15 mouse cellular contexts compared by ENCODE assay signal in genomic region chr4:117813591-117814192, GRCm38 (mm10). TPM values are rescaled to one million over a fixed set of nuclear protein-coding genes. Genes with fewer than 3 reads are reported as not detected.
DNase-seq lines count a peak whose midpoint lies in the region; ATAC-seq and TF ChIP-seq lines count a peak whose summit lies in the region.
"Had no signal": no experiment of that assay in that cellular context is flagged by ENCODE, and none has a peak within 500 bp of the region (broad histone marks: within the 10 kb centered on the region; RNA-seq: fewer than 3 reads in every experiment).

No protein-coding gene starts in this region.

- no peaks in the 10 kb centered on the region for H3K9me3 ChIP-seq in forebrain, postnatal 0 days (ENCODE audit: low read length)
- no peaks in the 10 kb centered on the region for H3K9me3 ChIP-seq in forebrain, embryonic 12.5 days
- H3K9me3 ChIP-seq in limb, embryonic 10.5 days (replicated peaks) = no peaks in the 10 kb centered on the region
- peaks cover 10% of the 10 kb centered on the region; the same call in 1 of the 2 replicates for H3K9me3 ChIP-seq in kidney, embryonic 16.5 days (ENCODE audit: low read length)

- no peaks in the 10 kb centered on the region for H3K4me1 ChIP-seq in forebrain, postnatal 0 days (ENCODE audit: insufficient read depth)
- H3K4me1 ChIP-seq in forebrain, embryonic 12.5 days = peaks cover 4% of the 10 kb centered on the region; the same call in 1 of the 2 replicates
- peaks cover 13% of the 10 kb centered on the region for H3K4me1 ChIP-seq in limb, embryonic 10.5 days
- no peaks in the 10 kb centered on the region for H3K4me1 ChIP-seq in kidney, embryonic 16.5 days (ENCODE audit: insufficient read depth, low read length)

- H3K27me3 ChIP-seq in forebrain, postnatal 0 days (ENCODE audit: insufficient read depth, low read length) = no peaks in the 10 kb centered on the region
- no peaks in the 10 kb centered on the region for H3K27me3 ChIP-seq in forebrain, embryonic 12.5 days
- no peaks in the 10 kb centered on the region for H3K27me3 ChIP-seq in limb, embryonic 10.5 days (ENCODE audit: low read depth, poor library complexity, severe bottlenecking)
- H3K27me3 ChIP-seq in kidney, embryonic 16.5 days (ENCODE audit: insufficient read depth, low read length) = no peaks in the 10 kb centered on the region

- no peaks in the 10 kb centered on the region for H3K36me3 ChIP-seq in forebrain, postnatal 0 days (ENCODE audit: insufficient read depth)
- no peaks in the 10 kb centered on the region for H3K36me3 ChIP-seq in forebrain, embryonic 12.5 days (replicated peaks)
- H3K36me3 ChIP-seq in limb, embryonic 10.5 days = no peaks in the 10 kb centered on the region
- no peaks in the 10 kb centered on the region for H3K36me3 ChIP-seq in kidney, embryonic 16.5 days (ENCODE audit: insufficient read depth, low read length)
- H3K36me3 ChIP-seq: liver, embryonic 12.5 days had no signal

- H3K9ac ChIP-seq in forebrain, postnatal 0 days = no peak overlapping the region
- H3K9ac ChIP-seq in forebrain, embryonic 12.5 days = no peak overlapping the region
- no peak overlapping the region for H3K9ac ChIP-seq in kidney, embryonic 16.5 days (replicated peaks; ENCODE audit: low read length)
- H3K9ac ChIP-seq: liver, embryonic 12.5 days had no signal

- no peak overlapping the region for H3K4me2 ChIP-seq in forebrain, postnatal 0 days (ENCODE audit: low read depth)
- no peak overlapping the region for H3K4me2 ChIP-seq in forebrain, embryonic 12.5 days
- no peak overlapping the region for H3K4me2 ChIP-seq in kidney, embryonic 16.5 days (replicated peaks; ENCODE audit: low read depth, low read length)
- H3K4me2 ChIP-seq: liver, embryonic 12.5 days had no signal

- no peak for TF ChIP-seq CTCF in forebrain, postnatal 0 days (IDR thresholded peaks at IDR 0.05; ENCODE audit: low read depth)

- no peak for ATAC-seq in forebrain, postnatal 0 days
- no peak for ATAC-seq in forebrain, embryonic 12.5 days (ENCODE audit: low FRiP score)
- no peak for ATAC-seq in cerebellum, adult (ENCODE audit: insufficient number of reproducible peaks, low FRiP score, low TSS enrichment)
- ATAC-seq in kidney, embryonic 16.5 days (ENCODE audit: low FRiP score, low TSS enrichment) = no peak
- ATAC-seq: intestine, embryonic 16.5 days; liver, embryonic 12.5 days had no signal

- peak; percentile 12 for DNase-seq in forebrain, postnatal 0 days
- peak; percentile 3 to 9 for DNase-seq in CD8-positive naive resting alpha-beta T cell, adult 2 months (ENCODE audit: low read depth in 2 of 2, low spot score in 2 of 2)
- DNase-seq in limb, embryonic 10.5 days (ENCODE audit: low spot score) = no peak
- DNase-seq in retina, postnatal 7 days (ENCODE audit: low read depth, low spot score) = peak; percentile 82
- no peak for DNase-seq in cerebellum, adult 11-12 months
- DNase-seq: adrenal gland, adult 2 months had no signal

- 65% methylated on average over 9 of the region's 9 CpGs for WGBS in forebrain, postnatal 0 days
- 70% methylated on average over 9 of the region's 9 CpGs for WGBS in forebrain, embryonic 12.5 days
- WGBS in limb, embryonic 10.5 days = 57% methylated on average over 9 of the region's 9 CpGs
- WGBS in kidney, embryonic 16.5 days = 60% methylated on average over 9 of the region's 9 CpGs

- H3K4me3 ChIP-seq in forebrain, postnatal 0 days (ENCODE audit: low read depth, low read length) = no peak overlapping the region
- no peak overlapping the region for H3K4me3 ChIP-seq in forebrain, embryonic 12.5 days (replicated peaks)
- H3K4me3 ChIP-seq in limb, embryonic 10.5 days = no peak overlapping the region
- no peak overlapping the region for H3K4me3 ChIP-seq in kidney, embryonic 16.5 days (ENCODE audit: low read length)
- H3K4me3 ChIP-seq: liver, embryonic 12.5 days had no signal

- no peak overlapping the region for H3K27ac ChIP-seq in forebrain, postnatal 0 days (ENCODE audit: low read depth, low read length)
- no peak overlapping the region for H3K27ac ChIP-seq in forebrain, embryonic 12.5 days
- peak overlapping the region; percentile 47 for H3K27ac ChIP-seq in limb, embryonic 10.5 days
- no peak overlapping the region for H3K27ac ChIP-seq in kidney, embryonic 16.5 days (ENCODE audit: low read length)
- H3K27ac ChIP-seq: liver, embryonic 12.5 days had no signal

RNA-seq across cellular contexts. Expression of gene Slc6a9, which starts 20.6 kb away (rescaled TPM):
- 30.6 and 35.0 TPM in 2 replicates for total RNA-seq in forebrain, postnatal 0 days (2014; rRNA removed)
- polyA plus RNA-seq in forebrain, postnatal 0 days (2015; fragmentation: Nextera tagmentation; extraction: Ambion mirVana) = 18.7 and 33.7 TPM in 2 replicates
- polyA plus RNA-seq in forebrain, embryonic 12.5 days (2016; fragmentation: Nextera tagmentation; extraction: Ambion mirVana) = 8.5 and 9.9 TPM in 2 replicates
- polyA plus RNA-seq in limb, embryonic 10.5 days (2016; fragmentation: Nextera tagmentation; extraction: Ambion mirVana) = 9.4 and 10.3 TPM in 2 replicates
- 12.3 and 13.4 TPM in 2 replicates for polyA plus RNA-seq in kidney, embryonic 16.5 days (2015; fragmentation: Nextera tagmentation; extraction: Ambion mirVana)

RNA-seq across cellular contexts. Expression of gene Klf17, which starts 48.2 kb away (rescaled TPM):
- total RNA-seq in forebrain, postnatal 0 days (2014; rRNA removed) = not detected in 2 replicates
- polyA plus RNA-seq in forebrain, postnatal 0 days (2015; fragmentation: Nextera tagmentation; extraction: Ambion mirVana) = not detected in 2 replicates
- polyA plus RNA-seq in forebrain, embryonic 12.5 days (2016; fragmentation: Nextera tagmentation; extraction: Ambion mirVana) = not detected in 2 replicates
- polyA plus RNA-seq in limb, embryonic 10.5 days (2016; fragmentation: Nextera tagmentation; extraction: Ambion mirVana) = 0.06 TPM in 1 of 2 replicates, not detected in the other
- 0.06 TPM in 1 of 2 replicates, not detected in the other for polyA plus RNA-seq in kidney, embryonic 16.5 days (2015; fragmentation: Nextera tagmentation; extraction: Ambion mirVana)
- total RNA-seq: adrenal gland, adult 2 months; layer of hippocampus, postnatal 10 days; midbrain, postnatal 0 days had no signal
- polyA plus RNA-seq: adrenal gland, adult 2 months; cortical plate, adult 2 months; gonadal fat pad, adult 2 months; intestine, embryonic 16.5 days; liver, embryonic 12.5 days; midbrain, postnatal 0 days had no signal

RNA-seq across cellular contexts. Expression of gene Ccdc24, which starts 58.7 kb away (rescaled TPM):
- 3.4 and 7.7 TPM in 2 replicates for total RNA-seq in forebrain, postnatal 0 days (2014; rRNA removed)
- 0.94 and 1.5 TPM in 2 replicates for polyA plus RNA-seq in forebrain, postnatal 0 days (2015; fragmentation: Nextera tagmentation; extraction: Ambion mirVana)
- polyA plus RNA-seq in forebrain, embryonic 12.5 days (2016; fragmentation: Nextera tagmentation; extraction: Ambion mirVana) = 1.8 and 2.1 TPM in 2 replicates
- polyA plus RNA-seq in limb, embryonic 10.5 days (2016; fragmentation: Nextera tagmentation; extraction: Ambion mirVana) = 0.96 and 1.3 TPM in 2 replicates
- polyA plus RNA-seq in kidney, embryonic 16.5 days (2015; fragmentation: Nextera tagmentation; extraction: Ambion mirVana) = 1.2 and 2.4 TPM in 2 replicates

Comparison
In these comparisons a context has a peak if more than half of its experiments do, and no peak if none do; other contexts are left out.
1. DNase-seq: peak in forebrain, postnatal 0 days (single experiment), CD8-positive naive resting alpha-beta T cell, adult 2 months (2 of 2) and retina, postnatal 7 days (single experiment); none in limb, embryonic 10.5 days (single experiment) and cerebellum, adult 11-12 months (single experiment).